Mouse (Mus musculus) layer of hippocampus, adult 8-10 months (tissue): Measurements from ENCODE around the gene Cops4. TPM values are rescaled to one million over a fixed set of nuclear protein-coding genes. Genes with fewer than 3 reads are reported as not detected.

ENCODE experiments used
- DNase-seq, 2 experiments: peaks; one replicate each; pipeline ENCODE4 v3.0.0; 2022; ENCODE audit warnings: low spot score in 2 of 2
- total RNA-seq, 4 experiments: library from RNA; stranded (reverse); gene quantifications; 2 replicates each; pipeline ENCODE4 v1.2.4; 2022

Gene Cops4
- 10 to 100 TPM; 80.1 to 90.7 (median 88.1) TPM for total RNA-seq

GRCm38 (mm10) chr5:100518049-100519026 lies at the start of gene Cops4:
Gene Cops4, plus strand, starts transcription at chr5:100518309.
- peak; percentile 97 to 98 for DNase-seq

- no peak for DNase-seq
Observed at GRCm38 (mm10) chr5:100476328-100476727, 41.8 kb upstream of the Cops4 start.

- no peak for DNase-seq
Observed at GRCm38 (mm10) chr5:100477604-100478003, 40.5 kb upstream of the Cops4 start.

- DNase-seq, result no peak
Observed at GRCm38 (mm10) chr5:100483569-100483968, 34.5 kb upstream of the Cops4 start.

- no peak for DNase-seq
Observed at GRCm38 (mm10) chr5:100487120-100487519, 31.0 kb upstream of the Cops4 start.

GRCm38 (mm10) chr5:100488231-100488630 lies 29.9 kb upstream of the Cops4 start:
- DNase-seq, result no peak

GRCm38 (mm10) chr5:100489340-100489739 lies 28.8 kb upstream of the Cops4 start:
- no peak for DNase-seq

GRCm38 (mm10) chr5:100491704-100492103 lies 26.4 kb upstream of the Cops4 start:
- no peak for DNase-seq

- DNase-seq, result peak; percentile 49 to 55
Observed at GRCm38 (mm10) chr5:100498436-100499180, 19.5 kb upstream of the Cops4 start.

- DNase-seq, result no peak
Observed at GRCm38 (mm10) chr5:100499243-100499642, 18.9 kb upstream of the Cops4 start.

GRCm38 (mm10) chr5:100499831-100500304 lies 18.2 kb upstream of the Cops4 start:
- peak; percentile 21 to 29 for DNase-seq

- peak; percentile 86 to 87 for DNase-seq
Observed at GRCm38 (mm10) chr5:100500458-100500961, 17.6 kb upstream of the Cops4 start, which contains the start of gene Lin54. Gene Lin54, minus strand, starts transcription at chr5:100500639.

GRCm38 (mm10) chr5:100501267-100501666 lies 16.8 kb upstream of the Cops4 start:
- no peak for DNase-seq

- no peak for DNase-seq
Observed at GRCm38 (mm10) chr5:100509247-100509646, 8.9 kb upstream of the Cops4 start.

GRCm38 (mm10) chr5:100512576-100512975 lies 5.5 kb upstream of the Cops4 start:
- DNase-seq, result no peak

- DNase-seq, result no peak
Observed at GRCm38 (mm10) chr5:100519027-100519411, 910 bp downstream of the Cops4 start.

- DNase-seq, result no peak
Observed at GRCm38 (mm10) chr5:100520223-100520622, 2.1 kb downstream of the Cops4 start.

GRCm38 (mm10) chr5:100523331-100523730 lies 5.2 kb downstream of the Cops4 start:
- no peak for DNase-seq

- DNase-seq, result no peak
Observed at GRCm38 (mm10) chr5:100524921-100525320, 6.8 kb downstream of the Cops4 start.

- DNase-seq, result no peak
Observed at GRCm38 (mm10) chr5:100525620-100526019, 7.5 kb downstream of the Cops4 start.

- no peak for DNase-seq
Observed at GRCm38 (mm10) chr5:100526164-100526563, 8.1 kb downstream of the Cops4 start.

GRCm38 (mm10) chr5:100535826-100536225 lies 17.7 kb downstream of the Cops4 start:
- no peak for DNase-seq
